Mouse (Mus musculus): Measurements from ENCODE around the gene Slc9a9.

GRCm38 (mm10) chr9:94698175-94698574 lies 28.5 kb downstream of the Slc9a9 start:
- TF ChIP-seq CTCF (IDR thresholded peaks at IDR 0.05; ENCODE audit: borderline replicate concordance, insufficient read depth, low read depth, low read length) (no peak), POLR2A (IDR thresholded peaks at IDR 0.05; ENCODE audit: borderline replicate concordance, insufficient read depth, low read length) (no peak)

Measured in cerebellum, adult 2 months (tissue).